Mouse (Mus musculus): ENCODE results near the gene Sh3bp4.

Sh3bp4 gene

GRCm38 (mm10) chr1:89094416-89094815, 24.2 kb downstream of the Sh3bp4 start:
- in situ Hi-C loops (cut with MseI, MboI): no loop called here

GRCm38 (mm10) chr1:89095642-89096424, 25.6 kb downstream of the Sh3bp4 start:
- in situ Hi-C loops (cut with MseI, MboI): no loop called here

- in situ Hi-C loops (cut with MseI, MboI): no loop called here
Measured at GRCm38 (mm10) chr1:89102231-89103003, 32.2 kb downstream of the Sh3bp4 start.

- in situ Hi-C loops (cut with MseI, MboI): no loop called here
Measured at GRCm38 (mm10) chr1:89103004-89103263, 32.7 kb downstream of the Sh3bp4 start.

GRCm38 (mm10) chr1:89103505-89103904, 33.3 kb downstream of the Sh3bp4 start:
- in situ Hi-C loops (cut with MseI, MboI): no loop called here

- in situ Hi-C loops (cut with MseI, MboI): no loop called here
Measured at GRCm38 (mm10) chr1:89104066-89104765, 34.0 kb downstream of the Sh3bp4 start.

- in situ Hi-C loops (cut with MseI, MboI): no loop called here
Measured at GRCm38 (mm10) chr1:89105891-89106830, 35.9 kb downstream of the Sh3bp4 start.

- in situ Hi-C loops (cut with MseI, MboI): no loop called here
Measured at GRCm38 (mm10) chr1:89107466-89107865, 37.3 kb downstream of the Sh3bp4 start.

GRCm38 (mm10) chr1:89108340-89108896, 38.2 kb downstream of the Sh3bp4 start:
- in situ Hi-C loops (cut with MseI, MboI): no loop called here

GRCm38 (mm10) chr1:89109767-89110166, 39.6 kb downstream of the Sh3bp4 start:
- in situ Hi-C loops (cut with MseI, MboI): no loop called here

- in situ Hi-C loops (cut with MseI, MboI): no loop called here
Measured at GRCm38 (mm10) chr1:89110767-89111534, 40.7 kb downstream of the Sh3bp4 start.

- in situ Hi-C loops (cut with MseI, MboI): no loop called here
Measured at GRCm38 (mm10) chr1:89112544-89112943, 42.3 kb downstream of the Sh3bp4 start.

GRCm38 (mm10) chr1:89113731-89114130, 43.5 kb downstream of the Sh3bp4 start:
- in situ Hi-C loops (cut with MseI, MboI): no loop called here

- in situ Hi-C loops (cut with MseI, MboI): no loop called here
Measured at GRCm38 (mm10) chr1:89117062-89117461, 46.8 kb downstream of the Sh3bp4 start.

GRCm38 (mm10) chr1:89118076-89118475, 47.9 kb downstream of the Sh3bp4 start:
- in situ Hi-C loops (cut with MseI, MboI): no loop called here

GRCm38 (mm10) chr1:89118836-89119235, 48.6 kb downstream of the Sh3bp4 start:
- in situ Hi-C loops (cut with MseI, MboI): no loop called here

- in situ Hi-C loops (cut with MseI, MboI): no loop called here
Measured at GRCm38 (mm10) chr1:89120290-89120689, 50.1 kb downstream of the Sh3bp4 start.

- in situ Hi-C loops (cut with MseI, MboI): no loop called here
Measured at GRCm38 (mm10) chr1:89121466-89121865, 51.3 kb downstream of the Sh3bp4 start.

- in situ Hi-C loops (cut with MseI, MboI): no loop called here
Measured at GRCm38 (mm10) chr1:89122376-89122775, 52.2 kb downstream of the Sh3bp4 start.

- in situ Hi-C loops (cut with MseI, MboI): no loop called here
Measured at GRCm38 (mm10) chr1:89124076-89124475, 53.9 kb downstream of the Sh3bp4 start.
